Mouse (Mus musculus): ENCODE results near the gene Gna12.
A peak's percentile ranks its signal among the peaks of the same experiment; 100 is the strongest.

Gna12 gene

DNA sequence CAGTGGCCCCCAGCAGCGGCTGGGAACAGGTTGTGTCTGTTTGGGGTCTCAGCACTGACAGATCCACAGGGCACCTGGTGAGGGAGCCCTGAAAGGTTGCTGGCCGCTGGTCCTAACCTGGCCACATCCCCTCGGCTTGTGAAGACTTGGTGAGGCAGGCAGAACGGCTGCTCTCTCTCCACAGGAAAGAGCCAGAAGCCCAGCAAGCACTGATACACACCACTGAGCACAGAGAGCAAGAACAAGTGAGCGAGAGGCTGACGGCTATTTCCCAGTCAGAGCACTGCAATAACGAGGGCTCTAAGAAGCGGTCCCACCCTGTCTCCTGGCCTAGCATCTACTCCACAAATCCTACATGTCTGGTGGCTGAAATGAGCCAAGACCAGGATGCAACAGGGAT, 71.4 kb downstream of the Gna12 start:
- no peak for DNase-seq (ENCODE audit: low read depth, low spot score)

DNA sequence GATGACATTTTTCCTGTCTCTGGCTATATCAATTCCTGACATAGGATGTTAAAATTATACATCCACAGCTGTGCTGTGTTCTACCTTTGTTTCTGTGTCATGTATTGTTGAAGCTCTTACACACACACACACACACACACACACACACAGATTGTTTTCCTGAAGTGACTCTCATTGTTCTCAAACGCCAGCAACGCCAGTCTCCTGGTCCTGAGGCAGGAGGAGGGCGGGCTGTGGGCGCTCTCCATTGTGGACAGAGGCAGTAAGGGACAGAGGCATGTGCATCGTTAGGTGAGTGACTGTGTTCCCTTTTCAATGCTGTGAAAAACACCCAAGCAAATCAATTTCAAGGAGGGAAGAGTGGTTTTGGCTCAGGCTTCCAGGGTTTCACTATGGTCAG, 77.0 kb downstream of the Gna12 start:
- no peak for DNase-seq (ENCODE audit: low read depth, low spot score)

DNA sequence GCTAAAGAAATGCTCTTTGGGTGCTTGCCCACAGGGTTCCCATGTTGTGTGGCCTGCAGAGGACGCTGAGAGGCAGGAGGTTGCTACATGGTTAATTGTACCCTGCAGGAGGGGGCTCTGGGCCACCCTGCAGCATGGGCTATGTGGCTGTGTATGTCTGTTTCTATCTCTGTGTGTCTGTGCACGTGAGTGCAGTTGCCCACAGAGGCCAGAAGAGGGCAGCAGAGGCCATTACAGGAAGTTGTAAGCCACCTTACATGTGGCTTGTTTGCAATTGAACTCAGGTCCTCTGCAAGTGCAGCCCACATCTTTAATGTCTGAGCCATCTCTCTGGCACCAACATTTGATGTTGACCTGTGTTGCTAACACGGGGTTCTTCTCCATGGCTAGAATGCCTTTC, 77.6 kb downstream of the Gna12 start:
- DNase-seq (ENCODE audit: low read depth, low spot score), result peak; percentile 24

DNA sequence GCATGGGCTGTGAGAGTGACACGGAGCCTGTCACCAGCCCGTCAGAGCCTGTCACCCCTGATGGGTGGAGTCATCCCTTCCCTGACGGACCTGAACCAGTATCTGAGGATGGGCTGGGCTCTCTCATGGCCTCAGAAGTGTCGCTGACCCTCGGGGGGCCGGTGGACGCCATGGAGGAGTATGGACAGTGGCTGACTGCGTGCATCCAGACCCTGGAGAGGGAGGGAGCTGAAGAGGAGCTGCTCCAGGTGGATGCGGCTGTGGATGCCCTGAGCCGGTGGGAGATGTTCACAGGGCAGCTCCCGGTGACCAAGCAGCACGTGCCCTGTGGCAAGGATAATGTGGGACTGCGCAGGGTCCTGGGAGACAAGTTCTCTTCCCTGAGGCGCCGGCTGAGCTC, 78.2 kb downstream of the Gna12 start:
- no peak for DNase-seq (ENCODE audit: low read depth, low spot score)

DNA sequence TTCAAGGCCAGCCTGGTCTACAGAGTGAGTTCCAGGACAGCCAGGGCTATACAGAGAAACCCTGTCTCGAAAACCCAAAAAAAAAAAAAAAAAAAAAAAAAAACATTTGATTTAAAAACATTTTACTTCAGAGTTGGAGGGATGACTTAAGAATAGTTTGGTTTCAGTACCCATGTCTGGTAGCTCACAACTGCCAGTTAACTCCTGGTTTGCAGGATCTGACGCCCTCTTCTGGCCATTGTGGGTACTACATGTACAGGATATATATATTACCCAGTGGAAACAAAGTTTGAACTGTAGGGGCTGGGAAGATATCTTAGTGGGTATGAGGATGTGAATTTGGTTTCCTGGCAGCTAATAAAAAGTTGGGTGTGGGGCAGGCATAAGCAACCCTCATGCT, 79.3 kb downstream of the Gna12 start:
- peak; percentile 46 for DNase-seq (ENCODE audit: low read depth, low spot score)

DNA sequence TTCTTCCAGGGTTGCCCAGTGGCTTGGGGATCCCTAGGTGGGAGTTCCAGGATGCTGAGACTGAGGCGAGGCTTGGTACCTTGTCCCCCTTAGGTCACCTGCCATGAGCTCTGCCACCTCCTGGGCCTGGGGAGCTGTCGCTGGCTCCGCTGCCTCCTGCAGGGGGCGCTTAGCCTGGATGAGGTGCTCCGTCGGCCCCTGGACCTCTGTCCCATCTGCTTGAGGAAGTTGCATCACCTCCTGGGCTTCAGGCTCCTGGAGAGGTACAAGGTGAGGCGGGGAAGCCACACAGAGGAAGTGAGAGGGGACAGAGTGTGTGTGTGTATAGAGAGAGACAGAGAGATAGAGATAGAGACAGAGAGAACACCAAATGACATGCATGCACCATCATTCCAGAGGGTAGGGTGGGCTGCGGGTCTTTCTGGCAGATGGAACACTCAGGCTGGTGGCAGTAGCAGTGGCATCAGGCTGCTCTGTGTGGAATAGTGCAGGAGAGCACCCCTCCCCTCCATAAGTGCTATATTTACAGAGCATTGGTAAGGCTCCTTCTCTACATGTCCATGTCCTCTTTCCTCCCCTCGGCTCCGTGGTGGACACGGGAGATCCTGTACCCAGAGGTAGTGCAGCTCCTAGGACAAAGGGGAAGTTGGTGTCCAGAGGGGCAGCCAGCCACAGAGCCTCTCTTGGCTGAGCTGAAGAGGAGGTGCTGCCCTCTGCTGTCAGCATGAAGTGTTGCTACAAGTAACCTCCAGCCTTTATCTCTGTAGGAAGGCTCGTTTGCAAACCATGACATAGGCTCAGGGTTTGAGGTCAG, 81.0 kb downstream of the Gna12 start:
- peak; percentile 67 for DNase-seq (ENCODE audit: low read depth, low spot score)

GRCm38 (mm10) chr5:140748425-140748824, 81.8 kb downstream of the Gna12 start:
- no peak for DNase-seq (ENCODE audit: low read depth, low spot score)

- DNase-seq (ENCODE audit: low read depth, low spot score), result no peak
Observed at GRCm38 (mm10) chr5:140743706-140744131, 86.5 kb downstream of the Gna12 start.

GRCm38 (mm10) chr5:140741877-140742276, 88.4 kb downstream of the Gna12 start:
- DNase-seq (ENCODE audit: low read depth, low spot score), result peak; percentile 45

DNA sequence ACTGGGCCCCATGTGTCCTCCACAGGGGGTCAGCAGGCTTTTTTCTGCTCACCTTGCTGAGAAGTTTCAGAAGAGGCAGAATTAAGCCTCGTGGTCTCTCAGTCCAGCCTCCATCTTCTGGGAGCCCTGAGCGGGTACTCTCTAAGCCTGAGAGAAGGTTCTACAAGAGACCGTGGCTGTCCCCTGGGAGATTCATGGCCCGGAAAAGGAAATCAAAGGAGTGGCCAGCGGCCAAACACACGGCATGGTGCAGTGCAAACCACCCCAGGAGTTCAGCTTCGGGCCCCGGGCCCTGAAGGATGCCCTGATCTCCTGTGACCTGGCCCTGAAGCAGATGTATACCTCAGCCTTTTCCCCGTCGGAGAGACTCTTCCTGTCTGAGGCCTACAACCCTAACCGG, 89.2 kb downstream of the Gna12 start:
- DNase-seq (ENCODE audit: low read depth, low spot score), result no peak

DNA sequence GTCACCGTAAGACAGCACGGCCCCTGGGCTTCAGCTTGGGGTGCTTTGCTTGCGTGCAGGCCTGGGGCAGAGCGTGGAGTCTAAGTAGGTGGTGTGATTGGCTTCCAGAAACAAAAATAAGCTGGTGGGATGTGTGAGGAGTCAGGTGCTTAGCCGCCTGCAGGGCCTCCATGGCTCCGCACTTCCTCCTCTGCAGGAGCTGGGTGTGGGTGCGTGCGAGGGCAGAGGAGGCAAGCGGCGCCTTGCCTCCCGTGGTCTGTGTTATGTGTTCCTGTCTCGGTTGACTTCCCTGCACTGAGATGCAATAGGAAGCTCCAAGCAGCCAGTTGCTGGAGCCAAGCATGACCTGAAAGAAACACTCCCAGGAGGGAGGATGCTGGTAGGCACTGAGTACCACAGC, 90.4 kb downstream of the Gna12 start:
- no peak for DNase-seq (ENCODE audit: low read depth, low spot score)

DNA sequence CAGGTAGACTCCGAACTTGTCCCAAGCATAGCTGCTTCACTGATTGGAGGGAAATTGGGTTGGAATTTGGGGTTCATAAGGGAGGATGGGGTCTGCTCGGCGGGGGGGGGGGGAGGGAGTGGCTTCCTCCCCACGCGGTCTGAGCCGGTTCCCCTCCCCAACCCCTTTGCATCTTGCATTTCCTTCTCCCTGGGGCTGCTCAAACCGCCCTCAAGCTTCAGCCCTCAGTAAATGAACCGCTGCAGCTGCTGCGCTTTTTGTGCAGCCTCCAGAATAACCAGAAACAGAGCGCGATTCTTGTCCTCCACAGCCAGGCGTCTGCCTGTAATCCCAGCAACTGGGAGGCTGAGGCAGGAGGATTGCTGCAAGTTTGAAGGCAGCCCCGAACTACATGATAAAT, 94.1 kb downstream of the Gna12 start:
- DNase-seq (ENCODE audit: low read depth, low spot score), result peak; percentile 35

GRCm38 (mm10) chr5:140735297-140735696, 94.9 kb downstream of the Gna12 start:
- DNase-seq (ENCODE audit: low read depth, low spot score), result peak; percentile 78

- peak; percentile 54 for DNase-seq (ENCODE audit: low read depth, low spot score)
Observed at GRCm38 (mm10) chr5:140733336-140733735, 96.9 kb downstream of the Gna12 start.

- DNase-seq (ENCODE audit: low read depth, low spot score), result peak; percentile 35
Observed at GRCm38 (mm10) chr5:140732195-140732594, 98.0 kb downstream of the Gna12 start.

GRCm38 (mm10) chr5:140731040-140731797, 99.0 kb downstream of the Gna12 start:
- no peak for DNase-seq (ENCODE audit: low read depth, low spot score)

DNA sequence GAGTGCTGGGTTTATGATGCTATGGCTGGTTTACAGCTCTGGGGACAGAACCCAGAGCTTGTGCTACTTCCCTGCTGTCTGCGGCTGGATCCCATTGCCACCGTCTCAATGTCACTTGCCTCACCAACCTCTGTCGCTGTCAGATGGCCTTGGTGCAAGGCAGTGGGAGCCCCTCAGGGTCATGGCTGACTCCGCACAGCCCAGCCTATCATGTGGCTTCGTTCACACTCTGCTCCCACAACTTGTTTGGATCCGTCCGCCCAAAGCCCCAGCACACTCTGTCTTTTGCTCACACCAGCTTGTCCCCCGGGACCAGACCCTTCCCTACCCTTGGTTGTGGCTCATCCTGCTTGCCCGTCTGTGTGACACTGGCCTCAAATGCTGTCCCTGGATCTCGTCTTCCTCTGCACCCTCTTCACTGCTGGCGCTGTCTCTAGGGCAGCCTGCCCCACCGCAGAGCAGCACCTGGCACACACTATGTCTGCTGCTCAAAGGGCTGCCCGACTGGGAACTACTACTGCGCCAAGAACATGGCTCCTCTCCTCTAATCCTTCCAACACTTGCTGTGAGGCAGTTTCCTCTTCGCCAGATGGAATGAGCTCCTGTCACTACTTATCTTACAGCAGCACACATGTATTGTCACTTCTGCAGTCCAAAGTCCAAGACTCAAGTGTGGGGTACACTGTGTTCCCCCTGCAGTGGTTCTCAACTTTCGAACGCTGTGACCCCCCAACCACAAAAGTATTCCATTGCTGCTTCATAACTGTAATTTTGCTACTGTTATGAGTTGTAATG, 103.1 kb downstream of the Gna12 start:
- DNase-seq (ENCODE audit: low read depth, low spot score), result no peak

DNA sequence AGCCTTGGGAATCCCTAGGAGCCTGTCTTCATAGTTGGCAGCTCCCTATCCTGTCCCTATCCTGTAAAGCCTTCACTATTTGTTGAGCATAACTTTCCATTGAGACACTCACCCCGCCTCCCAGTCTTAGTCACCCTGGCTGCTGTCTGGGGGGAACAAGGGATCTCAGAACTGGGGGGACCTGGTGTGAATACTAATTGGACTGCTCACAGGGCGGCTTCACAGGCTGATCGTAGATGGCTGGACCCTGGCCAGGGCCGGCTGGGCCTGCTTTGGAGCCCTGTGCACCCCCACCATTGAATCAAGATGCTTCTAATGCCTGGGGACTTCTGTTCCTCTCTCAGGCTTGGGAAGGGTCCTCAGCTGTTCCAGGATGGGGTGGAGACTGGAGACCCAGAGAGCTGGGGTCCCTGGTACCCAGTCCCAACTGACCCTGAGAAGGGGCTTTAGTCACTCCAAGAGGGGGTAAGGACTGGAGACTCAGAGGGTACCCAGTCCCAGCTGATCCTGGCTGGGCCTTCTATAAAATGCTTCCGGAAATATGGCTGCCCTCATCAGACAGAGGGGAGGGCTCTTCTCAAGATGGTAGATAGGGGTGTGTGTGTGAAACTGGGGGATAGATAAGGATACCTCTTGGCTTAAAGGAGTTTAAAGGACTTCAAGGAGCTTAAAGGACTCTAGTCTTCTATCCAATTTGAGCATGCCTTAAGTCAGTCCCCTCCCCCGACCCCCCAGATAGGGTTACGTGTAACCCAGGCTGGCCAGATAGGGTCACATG, 104.0 kb downstream of the Gna12 start:
- no peak for DNase-seq (ENCODE audit: low read depth, low spot score)

GRCm38 (mm10) chr5:140723822-140724221, 106.4 kb downstream of the Gna12 start, which contains the start of gene Amz1:
Gene Amz1 (plus strand): TSS chr5:140724127.
- DNase-seq (ENCODE audit: low read depth, low spot score), result no peak

DNA sequence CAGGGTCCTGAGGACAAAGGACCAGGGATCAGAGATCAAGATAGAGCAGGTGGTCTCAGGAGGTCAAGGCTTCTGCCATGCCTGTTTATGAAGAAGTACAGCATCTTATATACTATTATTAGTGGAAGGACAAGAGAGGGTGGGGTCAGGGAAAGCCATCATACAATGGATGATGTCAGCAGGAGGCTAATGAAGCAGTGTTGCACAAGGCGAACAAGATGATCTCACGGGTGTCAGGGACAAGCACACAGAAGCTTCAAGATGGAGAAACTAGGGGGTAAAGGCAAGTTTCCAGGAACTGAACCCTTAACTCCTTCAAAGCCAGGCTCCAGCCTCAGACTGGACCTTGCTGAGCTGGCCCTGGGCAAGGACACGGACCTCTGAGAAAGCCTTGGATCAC, 108.1 kb downstream of the Gna12 start:
- DNase-seq (ENCODE audit: low read depth, low spot score), result no peak

- no peak for DNase-seq (ENCODE audit: low read depth, low spot score)
Observed at GRCm38 (mm10) chr5:140720773-140721172, 109.5 kb downstream of the Gna12 start.

Measured in CD4-positive helper T cell, adult 2 months (primary cell).